Mouse (Mus musculus): ENCODE results near the gene S100a3. TPM values are rescaled to one million over a fixed set of nuclear protein-coding genes. Genes with fewer than 3 reads are reported as not detected.

Gene S100a3
- polyA plus RNA-seq, 1 experiment from 2014 or later = 0.55 TPM

DNA sequence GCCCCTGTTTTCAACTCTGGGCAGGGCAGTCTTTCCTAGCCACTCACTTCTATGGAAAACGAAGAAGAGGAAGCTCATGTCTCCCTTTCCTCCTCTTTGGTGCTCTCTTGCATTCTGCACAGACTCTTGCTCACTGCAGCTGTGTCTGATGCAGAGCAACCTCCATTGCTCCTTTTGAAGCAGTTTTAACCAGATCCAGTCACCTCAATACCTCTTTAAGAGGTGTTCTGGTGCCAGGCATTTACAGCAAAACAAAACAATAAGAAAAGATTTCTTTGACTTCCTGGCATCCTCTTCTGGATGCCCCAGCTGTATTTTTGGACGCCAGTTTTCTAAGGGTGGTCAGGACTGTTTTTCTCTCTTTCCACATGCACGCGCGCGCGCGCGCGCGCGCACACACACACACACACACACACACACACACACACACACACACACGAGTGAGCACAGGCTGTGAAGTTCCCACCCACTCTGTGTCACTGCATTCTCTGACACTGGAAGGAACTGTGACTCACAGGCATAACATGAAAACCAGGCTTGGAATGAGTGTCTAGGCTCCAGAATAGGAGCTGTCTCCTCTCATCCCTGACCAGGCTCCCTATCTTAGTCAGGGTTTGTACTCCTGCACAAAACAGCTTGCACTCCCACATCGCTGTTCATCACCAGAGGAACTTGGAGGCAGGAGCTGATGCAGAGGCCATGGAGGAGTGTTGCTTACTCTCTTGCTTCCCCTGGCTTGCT is 27.2 kb downstream of the S100a3 start:
- Histone ChIP-seq H3K27me3 (replicated peaks) (no peaks in the 10 kb centered on the region), H3K9ac (no peak overlapping the region), H3K36me3 (no peaks in the 10 kb centered on the region), H3K4me1 (replicated peaks) (peaks cover 26% of the 10 kb centered on the region), H3K9me3 (replicated peaks) (no peaks in the 10 kb centered on the region), H3K4me3 (no peak overlapping the region), H3K27ac (ENCODE audit: poor library complexity, severe bottlenecking) (no peak overlapping the region), H3K4me2 (no peak overlapping the region)
- ATAC-seq (ENCODE audit: insufficient number of reproducible peaks, low FRiP score) = no peak
- 79% methylated on average over 14 of the region's 14 CpGs for WGBS

- H3K27ac ChIP-seq (ENCODE audit: poor library complexity, severe bottlenecking) = no peak overlapping the region
- peaks cover 15% of the 10 kb centered on the region for H3K4me1 ChIP-seq (replicated peaks)
- H3K4me3 ChIP-seq = no peak overlapping the region
- H3K9me3 ChIP-seq (replicated peaks) = 0 out of 2 replicates have a peak, but pooled peaks cover 8% of the 10 kb centered on the region
- no peak overlapping the region for H3K4me2 ChIP-seq
- no peaks in the 10 kb centered on the region for H3K27me3 ChIP-seq (replicated peaks)
- no peak overlapping the region for H3K9ac ChIP-seq
- no peak for ATAC-seq (ENCODE audit: insufficient number of reproducible peaks, low FRiP score)
- no peaks in the 10 kb centered on the region for H3K36me3 ChIP-seq
- 64% methylated on average over 6 of the region's 6 CpGs for WGBS
Measured at GRCm38 (mm10) chr3:90589390-90589789, 29.0 kb downstream of the S100a3 start.

DNA sequence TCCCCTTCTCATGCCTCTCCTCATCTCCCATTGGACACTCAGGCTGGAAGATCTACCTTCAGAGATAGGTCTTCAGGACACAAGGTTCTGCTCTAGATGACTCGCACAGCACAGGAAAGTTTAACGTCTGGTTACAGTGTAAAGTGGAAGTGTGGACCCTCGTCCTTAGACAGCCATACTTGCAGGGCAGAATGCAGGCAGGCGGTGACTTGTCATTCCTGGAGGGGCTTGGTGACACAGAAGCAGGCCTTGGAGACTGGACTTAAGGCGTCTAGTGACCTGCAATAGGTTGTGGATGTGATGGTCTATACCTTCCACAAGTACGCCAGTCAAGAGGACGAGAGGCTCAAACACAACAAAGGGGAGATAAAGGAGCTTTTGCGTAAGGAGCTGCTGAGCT is 29.6 kb downstream of the S100a3 start, which contains the start of gene S100a2:
TSS of gene S100a2 (plus strand) at position 301 of the 400 bp plus-strand sequence.
- WGBS = 76% methylated on average over 8 of the region's 8 CpGs
- ATAC-seq (ENCODE audit: insufficient number of reproducible peaks, low FRiP score) = no peak
- Histone ChIP-seq H3K4me1 (replicated peaks) (peaks cover 14% of the 10 kb centered on the region), H3K36me3 (no peaks in the 10 kb centered on the region), H3K4me2 (no peak within 1 kb of the TSS), H3K27ac (ENCODE audit: poor library complexity, severe bottlenecking) (no peak within 1 kb of the TSS), H3K27me3 (replicated peaks) (no peaks in the 10 kb centered on the region), H3K9me3 (replicated peaks) (0 out of 2 replicates have a peak, but pooled peaks cover 8% of the 10 kb centered on the region), H3K4me3 (no peak within 1 kb of the TSS), H3K9ac (no peak within 1 kb of the TSS)

DNA sequence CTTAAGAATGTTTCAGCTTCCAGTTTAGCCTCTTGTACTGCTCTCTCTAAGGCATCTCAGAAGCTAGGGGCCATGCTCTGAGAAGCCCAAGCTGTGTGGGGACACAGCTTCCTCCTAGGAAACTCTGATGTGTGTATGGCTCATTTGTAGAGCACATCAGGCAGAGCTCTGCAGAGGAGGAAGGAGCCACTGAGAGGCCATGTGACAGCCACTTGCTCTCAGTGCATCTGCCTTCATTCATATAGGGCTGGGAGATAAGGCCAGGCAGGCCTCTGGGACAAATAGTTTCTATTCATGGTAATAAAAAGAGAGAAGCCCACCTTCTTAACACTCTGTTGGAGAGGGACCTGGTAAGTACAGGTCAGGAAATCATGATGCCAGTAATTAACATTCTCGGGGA is 34.1 kb downstream of the S100a3 start:
- H3K4me2 ChIP-seq = no peak overlapping the region
- H3K9ac ChIP-seq = no peak overlapping the region
- no peak for ATAC-seq (ENCODE audit: insufficient number of reproducible peaks, low FRiP score)
- H3K27me3 ChIP-seq (replicated peaks) = no peaks in the 10 kb centered on the region
- 0 out of 2 replicates have a peak, but pooled peaks cover 3% of the 10 kb centered on the region for H3K4me1 ChIP-seq (replicated peaks)
- H3K27ac ChIP-seq (ENCODE audit: poor library complexity, severe bottlenecking) = no peak overlapping the region
- peaks cover 8% of the 10 kb centered on the region; the same call in 1 of the 2 replicates for H3K9me3 ChIP-seq (replicated peaks)
- no peaks in the 10 kb centered on the region for H3K36me3 ChIP-seq
- no peak overlapping the region for H3K4me3 ChIP-seq
- 64% methylated on average over 1 of the region's 1 CpGs for WGBS

- WGBS = 59% methylated on average over 5 of the region's 5 CpGs
- Histone ChIP-seq H3K27ac (ENCODE audit: poor library complexity, severe bottlenecking) (no peak overlapping the region), H3K4me2 (no peak overlapping the region), H3K9me3 (replicated peaks) (peaks cover 8% of the 10 kb centered on the region; the same call in 1 of the 2 replicates), H3K36me3 (no peaks in the 10 kb centered on the region), H3K4me1 (replicated peaks) (peaks cover 3% of the 10 kb centered on the region; the same call in 1 of the 2 replicates), H3K27me3 (replicated peaks) (no peaks in the 10 kb centered on the region), H3K4me3 (no peak overlapping the region), H3K9ac (no peak overlapping the region)
- no peak for ATAC-seq (ENCODE audit: insufficient number of reproducible peaks, low FRiP score)
Measured at GRCm38 (mm10) chr3:90595556-90595955, 35.2 kb downstream of the S100a3 start.

- WGBS = 89% methylated on average over 6 of the region's 6 CpGs
- peaks cover 8% of the 10 kb centered on the region; the same call in 1 of the 2 replicates for H3K9me3 ChIP-seq (replicated peaks)
Measured at GRCm38 (mm10) chr3:90596810-90597209, 36.4 kb downstream of the S100a3 start.

GRCm38 (mm10) chr3:90597736-90598135 is 37.4 kb downstream of the S100a3 start:
- no peaks in the 10 kb centered on the region for H3K27me3 ChIP-seq (replicated peaks)
- H3K27ac ChIP-seq (ENCODE audit: poor library complexity, severe bottlenecking) = no peak overlapping the region
- H3K4me2 ChIP-seq = no peak overlapping the region
- WGBS = 36% methylated on average over 6 of the region's 6 CpGs
- no peak overlapping the region for H3K4me3 ChIP-seq
- ATAC-seq (ENCODE audit: insufficient number of reproducible peaks, low FRiP score) = no peak
- H3K9ac ChIP-seq = no peak overlapping the region
- no peaks in the 10 kb centered on the region for H3K36me3 ChIP-seq
- peaks cover 8% of the 10 kb centered on the region; the same call in 1 of the 2 replicates for H3K9me3 ChIP-seq (replicated peaks)
- H3K4me1 ChIP-seq (replicated peaks) = peaks cover 10% of the 10 kb centered on the region; the same call in 1 of the 2 replicates

More at GRCm38 (mm10) chr3:90596810-90597209, 36.4 kb downstream of the S100a3 start:
- Histone ChIP-seq H3K27ac (ENCODE audit: poor library complexity, severe bottlenecking) (no peak overlapping the region), H3K4me1 (replicated peaks) (peaks cover 9% of the 10 kb centered on the region; the same call in 1 of the 2 replicates), H3K27me3 (replicated peaks) (no peaks in the 10 kb centered on the region), H3K9ac (no peak overlapping the region), H3K4me2 (no peak overlapping the region), H3K36me3 (no peaks in the 10 kb centered on the region), H3K4me3 (no peak overlapping the region)
- no peak for ATAC-seq (ENCODE audit: insufficient number of reproducible peaks, low FRiP score)

DNA sequence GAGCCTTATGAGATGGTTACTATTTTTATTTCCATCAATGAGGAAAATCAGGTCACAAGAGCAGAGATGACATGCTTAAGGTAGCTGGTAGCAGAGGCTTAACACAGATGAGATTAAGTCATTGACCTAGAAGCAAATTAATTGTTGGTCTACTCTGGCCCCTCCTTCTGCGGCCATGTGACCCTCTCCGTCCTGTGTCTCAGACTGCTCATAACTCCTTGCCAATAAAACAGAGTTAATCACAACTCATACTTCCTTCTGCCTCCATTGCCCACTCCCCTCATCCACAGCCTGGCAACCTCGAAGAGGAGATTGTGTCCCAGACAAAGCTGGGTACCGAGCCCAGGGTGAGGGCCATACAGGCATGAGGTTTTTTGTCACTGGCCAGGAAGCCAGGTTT is 37.8 kb downstream of the S100a3 start:
- Histone ChIP-seq H3K27me3 (replicated peaks) (no peaks in the 10 kb centered on the region), H3K36me3 (no peaks in the 10 kb centered on the region), H3K9me3 (replicated peaks) (peaks cover 5% of the 10 kb centered on the region; the same call in 1 of the 2 replicates), H3K4me2 (no peak overlapping the region), H3K4me3 (no peak overlapping the region), H3K27ac (ENCODE audit: poor library complexity, severe bottlenecking) (no peak overlapping the region), H3K9ac (no peak overlapping the region), H3K4me1 (replicated peaks) (peaks cover 12% of the 10 kb centered on the region; the same call in 1 of the 2 replicates)
- WGBS = 77% methylated on average over 4 of the region's 4 CpGs
- no peak for ATAC-seq (ENCODE audit: insufficient number of reproducible peaks, low FRiP score)

DNA sequence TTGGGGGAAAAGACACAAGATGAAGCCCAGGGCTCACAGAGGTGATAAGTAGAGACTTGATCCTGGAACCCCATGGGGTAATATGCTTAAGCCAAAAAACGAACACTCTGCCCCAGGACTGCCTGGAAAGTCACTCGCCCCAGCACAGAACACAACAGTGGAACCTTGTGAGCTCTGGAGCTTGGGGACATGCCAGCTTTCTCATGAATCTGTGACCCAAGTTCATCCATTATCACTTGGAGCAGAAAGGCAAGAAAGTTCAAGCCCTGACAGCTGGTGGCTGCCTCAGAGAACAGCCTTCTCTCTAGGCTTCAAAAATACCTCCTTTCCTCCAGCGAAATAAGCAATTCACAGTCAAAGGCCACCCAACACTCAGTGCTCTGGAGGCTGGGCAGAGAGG is 39.0 kb downstream of the S100a3 start:
- H3K9me3 ChIP-seq (replicated peaks) = no peaks in the 10 kb centered on the region; the same call in 1 of the 2 replicates
- H3K4me3 ChIP-seq = no peak overlapping the region
- 67% methylated on average over 3 of the region's 3 CpGs for WGBS
- H3K36me3 ChIP-seq = no peaks in the 10 kb centered on the region
- H3K4me2 ChIP-seq = no peak overlapping the region
- no peak overlapping the region for H3K9ac ChIP-seq
- no peak for ATAC-seq (ENCODE audit: insufficient number of reproducible peaks, low FRiP score)
- peaks cover 22% of the 10 kb centered on the region for H3K4me1 ChIP-seq (replicated peaks)
- H3K27ac ChIP-seq (ENCODE audit: poor library complexity, severe bottlenecking) = no peak overlapping the region
- H3K27me3 ChIP-seq (replicated peaks) = no peaks in the 10 kb centered on the region

GRCm38 (mm10) chr3:90600036-90600435 is 39.7 kb downstream of the S100a3 start:
- Histone ChIP-seq H3K9me3 (replicated peaks) (no peaks in the 10 kb centered on the region; the same call in 1 of the 2 replicates), H3K27me3 (replicated peaks) (no peaks in the 10 kb centered on the region), H3K27ac (ENCODE audit: poor library complexity, severe bottlenecking) (no peak overlapping the region), H3K4me1 (replicated peaks) (peaks cover 28% of the 10 kb centered on the region), H3K36me3 (no peaks in the 10 kb centered on the region), H3K4me3 (no peak overlapping the region), H3K4me2 (no peak overlapping the region), H3K9ac (no peak overlapping the region)
- WGBS = 76% methylated on average over 6 of the region's 6 CpGs
- ATAC-seq (ENCODE audit: insufficient number of reproducible peaks, low FRiP score) = no peak

DNA sequence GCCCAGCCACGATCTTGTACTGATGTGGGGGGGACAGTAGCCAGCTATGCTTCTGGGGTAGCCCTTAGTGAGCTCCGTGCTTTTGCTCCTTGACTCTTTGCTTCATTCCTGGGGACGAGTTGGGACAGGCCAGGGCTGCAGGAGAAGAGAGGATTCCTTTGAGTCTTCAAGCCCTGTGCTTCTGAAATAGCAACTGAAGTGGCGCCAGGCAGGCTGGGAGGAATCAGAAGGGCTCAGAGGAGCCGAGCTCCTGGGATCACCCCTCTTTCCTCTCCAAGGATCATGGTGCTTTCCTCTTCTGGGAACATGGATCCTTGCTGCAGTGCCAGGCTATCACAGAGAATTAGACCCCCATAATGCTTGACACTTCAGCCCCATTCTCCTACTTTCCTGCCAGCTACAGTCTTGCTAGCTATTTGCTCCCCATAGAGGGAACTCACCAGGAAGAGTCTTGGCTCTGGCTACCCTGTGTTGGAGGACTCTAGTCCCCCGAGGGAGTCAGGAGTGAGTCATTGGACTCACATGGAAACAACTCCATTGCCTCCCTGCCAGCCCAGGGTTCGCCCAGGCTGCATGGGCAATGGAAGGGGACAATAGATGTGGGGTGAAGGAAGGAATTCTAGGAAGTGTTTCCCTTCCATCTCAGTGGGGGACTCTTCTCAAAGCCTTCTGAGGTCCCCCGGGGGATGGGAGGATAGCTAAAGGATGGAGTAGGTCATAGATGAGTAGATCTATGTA is 40.2 kb downstream of the S100a3 start:
- H3K27ac ChIP-seq (ENCODE audit: poor library complexity, severe bottlenecking) = no peak overlapping the region
- WGBS = 63% methylated on average over 8 of the region's 8 CpGs

More for the DNA sequence above, 40.2 kb downstream of the S100a3 start:
- Histone ChIP-seq H3K9ac (no peak overlapping the region), H3K27me3 (replicated peaks) (no peaks in the 10 kb centered on the region), H3K36me3 (no peaks in the 10 kb centered on the region), H3K4me3 (no peak overlapping the region), H3K4me1 (replicated peaks) (peaks cover 30% of the 10 kb centered on the region), H3K4me2 (no peak overlapping the region), H3K9me3 (replicated peaks) (no peaks in the 10 kb centered on the region; the same call in 1 of the 2 replicates)
- ATAC-seq (ENCODE audit: insufficient number of reproducible peaks, low FRiP score) = no peak
